Mouse (Mus musculus) stomach, postnatal 0 days (tissue): Measurements from ENCODE around the gene Tcf15.

Source experiments
- CTCF ChIP-seq: IDR thresholded peaks from 2 replicates; pipeline ENCODE4 v1.5.1; 2016; ENCODE audit warnings: antibody characterized with exemption, low read depth, mild to moderate bottlenecking, moderate library complexity
- EP300 ChIP-seq: optimal IDR thresholded peaks from 2 replicates; pipeline ENCODE3; 2016; ENCODE audit warnings: antibody characterized with exemption

DNA sequence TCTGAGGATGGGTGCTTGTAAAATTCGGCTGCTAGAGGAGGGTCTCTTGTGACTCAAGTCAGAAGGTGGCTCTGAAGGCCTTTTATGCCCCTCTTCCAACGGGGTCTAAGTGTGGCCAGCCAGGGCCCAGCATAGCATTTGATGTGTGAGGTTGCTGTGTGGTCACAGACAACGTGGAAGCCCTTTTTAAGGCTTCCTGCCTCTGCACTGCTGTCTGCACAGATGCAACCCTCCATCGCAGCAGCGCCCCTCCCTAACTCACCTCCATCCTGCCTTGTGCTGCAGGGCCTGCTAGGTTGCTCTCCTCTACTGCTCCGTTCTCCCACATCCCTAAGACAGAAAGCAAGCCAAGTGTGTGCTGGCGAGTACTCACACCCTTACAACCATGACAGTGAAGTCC lies 46.8 kb downstream of the Tcf15 start:
- TF ChIP-seq CTCF (no peak), EP300 (no peak)
